Mouse (Mus musculus): ENCODE measurements at regions not wholly inside any gene's neighbourhood (a gene's known extent, or its start where the extent isn't known, plus 50 kb on each side); places are given as distances from the start of the nearest gene placed in this dataset.
A peak's percentile ranks its signal among the peaks of the same experiment; 100 is the strongest.

DNA sequence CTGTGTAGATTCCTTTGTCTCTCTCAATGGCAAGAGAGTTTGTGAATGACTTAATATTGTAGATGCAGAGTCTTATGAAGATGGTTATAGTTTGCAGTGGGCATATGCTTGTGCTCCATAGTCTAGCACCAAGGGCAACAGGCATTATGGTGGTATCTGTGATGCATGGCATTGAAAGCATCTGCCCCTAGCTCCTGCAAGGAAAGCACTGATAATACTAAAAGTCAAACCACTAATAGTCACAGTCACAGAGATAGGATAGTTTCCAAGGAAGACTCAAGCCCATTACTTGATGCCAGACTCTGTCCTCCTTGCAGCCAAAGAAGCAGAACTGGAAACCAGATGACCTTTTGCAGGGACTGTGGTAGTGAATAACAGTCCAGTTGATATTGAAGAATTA, 158.8 kb downstream of the P2ry1 start:
- Histone ChIP-seq H3K4me3 (no peak overlapping the region), H3K4me2 (replicated peaks) (no peak overlapping the region), H3K36me3 (no peaks in the 10 kb centered on the region), H3K4me1 (no peaks in the 10 kb centered on the region), H3K9ac (replicated peaks) (no peak overlapping the region), H3K27ac (replicated peaks) (no peak overlapping the region), H3K27me3 (no peaks in the 10 kb centered on the region), H3K9me3 (no peaks in the 10 kb centered on the region)
- no peak for ATAC-seq (replicated peaks)

DNA sequence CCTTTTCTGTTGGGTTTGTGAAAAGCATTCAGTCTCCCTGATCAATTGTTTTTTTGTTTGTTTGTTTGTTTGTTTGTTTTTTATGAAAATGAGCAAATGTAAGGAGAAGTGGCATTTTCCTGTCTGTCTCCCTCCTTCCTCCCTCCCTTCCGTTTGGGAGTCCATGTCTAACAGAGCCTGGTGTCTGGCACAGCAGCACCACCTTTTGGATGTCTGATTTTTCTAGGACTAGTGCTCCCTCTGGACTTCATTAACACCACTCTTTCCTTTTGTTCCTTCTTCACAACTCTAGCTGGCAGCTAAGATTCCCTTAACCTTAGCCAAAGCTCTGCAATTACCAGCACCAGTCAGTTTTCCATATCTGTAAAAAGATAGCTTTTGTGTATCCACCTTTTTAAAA, 175.6 kb upstream of the Rap2b start:
- Histone ChIP-seq H3K27me3 (no peaks in the 10 kb centered on the region), H3K27ac (replicated peaks) (no peak overlapping the region), H3K4me3 (no peak overlapping the region), H3K9ac (replicated peaks) (no peak overlapping the region), H3K4me1 (no peaks in the 10 kb centered on the region), H3K36me3 (no peaks in the 10 kb centered on the region), H3K4me2 (replicated peaks) (no peak overlapping the region), H3K9me3 (no peaks in the 10 kb centered on the region)
- ATAC-seq (replicated peaks), result no peak
- 18% methylated on average over 1 of the region's 1 CpGs for WGBS

DNA sequence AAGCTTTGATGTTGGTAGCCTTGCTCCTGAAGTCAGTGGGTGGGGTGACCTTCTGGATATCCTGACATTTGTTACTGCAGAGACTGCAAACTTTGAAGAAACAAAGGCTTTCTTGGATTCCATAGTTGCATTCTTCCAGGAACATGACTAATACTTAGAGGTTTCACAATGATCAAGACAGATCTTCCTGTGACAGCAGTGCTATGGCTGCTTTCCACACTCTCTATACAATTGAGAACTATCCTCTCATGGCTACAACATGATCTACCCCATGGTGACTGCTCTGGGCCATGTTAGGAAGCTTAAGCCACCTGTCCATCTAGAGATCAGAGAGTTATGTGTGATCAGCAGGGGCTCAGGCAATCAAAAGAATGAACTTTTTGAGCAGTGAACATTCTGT, 172.8 kb upstream of the Rap2b start:
- no peaks in the 10 kb centered on the region for H3K36me3 ChIP-seq
- H3K4me2 ChIP-seq (replicated peaks), result no peak overlapping the region
- no peak overlapping the region for H3K4me3 ChIP-seq
- no peaks in the 10 kb centered on the region for H3K4me1 ChIP-seq
- H3K9me3 ChIP-seq, result no peaks in the 10 kb centered on the region
- no peaks in the 10 kb centered on the region for H3K27me3 ChIP-seq
- no peak overlapping the region for H3K9ac ChIP-seq (replicated peaks)
- no peak overlapping the region for H3K27ac ChIP-seq (replicated peaks)
- no peak for ATAC-seq (replicated peaks)

DNA sequence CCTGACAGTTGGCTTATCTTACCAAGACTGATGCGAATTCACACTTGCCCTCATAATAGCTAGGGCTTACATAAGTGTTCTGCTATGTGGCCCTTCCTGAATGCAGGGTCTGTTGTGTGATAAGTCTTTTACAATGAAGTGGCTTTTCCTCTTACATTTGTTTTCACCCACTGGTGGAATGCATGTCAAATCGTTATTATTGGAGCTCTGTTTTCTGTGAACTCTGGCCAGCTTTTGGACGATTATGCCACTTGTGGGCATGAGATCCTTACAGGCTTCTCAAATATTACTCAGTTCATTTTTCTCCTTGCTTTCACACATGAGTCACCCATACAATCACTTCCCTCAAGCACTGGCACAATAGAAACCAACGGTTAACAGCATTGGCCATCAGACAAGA, 144.9 kb upstream of the Rap2b start:
- H3K4me3 ChIP-seq, result no peak overlapping the region
- ATAC-seq (replicated peaks), result no peak
- WGBS, result 37% methylated on average over 4 of the region's 4 CpGs

DNA sequence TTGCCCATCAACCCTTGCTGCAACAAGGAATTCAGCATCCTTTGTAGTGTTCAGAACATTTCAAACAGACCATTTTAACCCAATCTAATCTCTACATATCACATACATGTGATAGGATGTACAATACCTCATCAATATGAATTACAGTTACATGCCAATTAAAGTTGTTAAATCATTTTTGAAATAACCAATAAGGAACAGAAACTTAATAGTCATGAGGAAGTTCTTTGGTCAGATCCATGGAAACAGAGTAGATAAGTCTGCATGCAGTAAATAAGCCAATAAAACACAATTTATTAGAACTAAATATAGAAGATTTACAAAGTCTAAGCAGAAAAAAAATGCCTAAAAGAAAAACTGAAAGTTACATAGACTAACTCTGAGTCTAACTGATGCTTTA, 136.9 kb upstream of the Rap2b start:
- no peak overlapping the region for H3K4me2 ChIP-seq (replicated peaks)
- H3K9me3 ChIP-seq, result no peaks in the 10 kb centered on the region
- no peak overlapping the region for H3K4me3 ChIP-seq
- H3K9ac ChIP-seq (replicated peaks), result no peak overlapping the region
- no peak overlapping the region for H3K27ac ChIP-seq (replicated peaks)
- no peak for ATAC-seq (replicated peaks)
- H3K4me1 ChIP-seq, result no peaks in the 10 kb centered on the region
- no peaks in the 10 kb centered on the region for H3K36me3 ChIP-seq
- no peaks in the 10 kb centered on the region for H3K27me3 ChIP-seq

More for the DNA sequence above, 144.9 kb upstream of the Rap2b start:
- Histone ChIP-seq H3K4me1 (no peaks in the 10 kb centered on the region), H3K27ac (replicated peaks) (no peak overlapping the region), H3K36me3 (no peaks in the 10 kb centered on the region), H3K27me3 (no peaks in the 10 kb centered on the region), H3K9me3 (no peaks in the 10 kb centered on the region), H3K4me2 (replicated peaks) (no peak overlapping the region), H3K9ac (replicated peaks) (no peak overlapping the region)

DNA sequence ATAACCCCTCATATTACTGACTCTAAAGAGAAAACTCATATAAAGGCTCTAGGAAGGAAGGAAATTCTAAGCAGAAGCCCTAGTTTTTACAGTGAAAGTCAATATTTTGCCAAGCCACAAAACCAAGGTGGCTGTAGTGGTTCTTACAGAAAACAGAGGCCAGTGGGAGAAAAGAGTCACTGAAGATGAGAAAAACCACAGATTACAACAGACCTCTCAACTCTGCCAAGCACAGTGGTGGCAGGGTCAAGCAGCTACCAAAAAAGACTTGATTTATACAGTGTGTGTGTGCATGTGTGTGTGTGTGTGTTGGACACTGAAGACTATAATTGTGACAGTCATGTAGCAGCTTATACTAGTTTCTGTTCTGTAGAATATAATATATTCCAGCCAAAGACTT, 136.4 kb upstream of the Rap2b start:
- H3K4me2 ChIP-seq (replicated peaks), result no peak overlapping the region

DNA sequence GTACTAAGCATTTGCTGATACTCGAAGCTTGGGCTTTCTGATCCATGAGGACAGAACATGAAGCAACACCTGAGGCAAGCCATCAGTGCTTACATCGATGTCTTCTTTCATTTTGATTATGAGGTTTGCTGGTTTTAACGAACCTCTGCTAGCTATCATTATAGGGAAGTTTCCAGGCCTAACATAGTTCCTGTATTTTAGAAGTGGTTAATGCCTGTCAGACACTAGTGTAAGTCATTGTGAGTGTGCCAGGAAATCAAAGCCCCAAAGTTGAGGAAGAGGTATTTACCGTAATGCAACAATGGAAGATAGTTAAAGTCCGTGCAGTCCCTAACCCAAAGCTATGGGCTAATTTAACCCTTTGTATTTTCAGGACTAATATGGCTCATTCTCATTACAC, 120.1 kb upstream of the Rap2b start:
- no peaks in the 10 kb centered on the region for H3K27me3 ChIP-seq
- WGBS, result 67% methylated on average over 5 of the region's 5 CpGs

More for the DNA sequence above, 136.4 kb upstream of the Rap2b start:
- Histone ChIP-seq H3K27me3 (no peaks in the 10 kb centered on the region), H3K9me3 (no peaks in the 10 kb centered on the region), H3K9ac (replicated peaks) (no peak overlapping the region), H3K4me3 (no peak overlapping the region), H3K36me3 (no peaks in the 10 kb centered on the region), H3K27ac (replicated peaks) (no peak overlapping the region), H3K4me1 (no peaks in the 10 kb centered on the region)
- no peak for ATAC-seq (replicated peaks)

DNA sequence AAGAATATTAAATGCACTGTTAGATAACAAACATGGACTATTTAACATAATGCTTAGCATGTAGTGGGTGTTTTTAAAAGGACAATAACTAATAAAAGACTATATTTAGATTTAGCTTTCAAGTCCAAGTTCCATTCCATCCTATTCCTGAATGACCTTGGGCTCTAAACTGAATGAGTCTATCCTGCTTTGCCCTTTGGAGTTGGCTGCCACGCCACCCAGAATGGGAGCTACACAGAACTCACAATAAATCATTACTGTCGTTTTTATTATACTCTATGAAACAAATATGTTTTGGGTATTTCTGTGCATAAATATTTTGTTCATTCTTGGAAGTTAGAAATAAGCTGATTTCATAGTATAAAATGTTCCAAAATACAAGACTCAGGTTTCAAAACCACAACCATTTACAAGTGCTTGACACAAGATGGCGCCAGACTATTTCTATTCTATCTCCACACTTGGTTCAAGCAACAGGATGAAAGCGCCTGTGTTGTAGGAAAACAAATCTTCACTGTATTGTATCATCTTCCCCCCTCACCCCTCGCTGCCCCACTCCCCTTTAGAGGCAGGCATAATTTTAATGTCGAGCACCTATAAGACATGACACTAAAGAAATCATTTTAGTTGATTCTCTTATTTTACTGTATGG, 117.4 kb upstream of the Rap2b start:
- Histone ChIP-seq H3K9ac (replicated peaks) (no peak overlapping the region), H3K36me3 (no peaks in the 10 kb centered on the region), H3K9me3 (no peaks in the 10 kb centered on the region), H3K4me3 (no peak overlapping the region), H3K27me3 (no peaks in the 10 kb centered on the region), H3K4me1 (no peaks in the 10 kb centered on the region), H3K4me2 (replicated peaks) (no peak overlapping the region), H3K27ac (replicated peaks) (no peak overlapping the region)
- peak; percentile 78; the same call in 1 of the 2 replicates for ATAC-seq (replicated peaks)
- 19% methylated on average over 6 of the region's 6 CpGs for WGBS

More for the DNA sequence above, 120.1 kb upstream of the Rap2b start:
- Histone ChIP-seq H3K9me3 (no peaks in the 10 kb centered on the region), H3K4me2 (replicated peaks) (no peak overlapping the region), H3K27ac (replicated peaks) (no peak overlapping the region), H3K36me3 (no peaks in the 10 kb centered on the region), H3K4me1 (no peaks in the 10 kb centered on the region), H3K4me3 (no peak overlapping the region), H3K9ac (replicated peaks) (no peak overlapping the region)
- ATAC-seq (replicated peaks), result no peak

DNA sequence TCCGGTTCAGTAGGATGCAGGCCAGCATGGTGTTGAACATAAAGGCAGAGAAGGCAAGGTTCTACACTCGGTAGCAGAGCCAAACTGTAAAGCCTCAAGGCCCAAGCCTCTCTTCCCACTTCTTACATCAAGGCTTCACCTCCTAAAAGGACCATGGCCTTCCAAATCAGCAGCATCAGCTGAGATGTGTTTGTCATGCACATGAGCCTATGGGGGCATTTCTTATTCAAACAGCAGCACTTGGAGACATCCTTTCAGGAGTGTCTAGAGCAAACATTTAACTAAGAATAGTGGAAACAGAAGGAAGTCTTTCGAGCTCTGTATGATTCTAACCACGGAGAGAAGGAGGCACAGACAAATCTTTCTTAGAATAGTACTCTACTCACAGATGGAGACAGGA, 115.0 kb upstream of the Rap2b start:
- H3K27ac ChIP-seq (replicated peaks), result no peak overlapping the region
- no peaks in the 10 kb centered on the region for H3K36me3 ChIP-seq
- H3K9me3 ChIP-seq, result no peaks in the 10 kb centered on the region
- WGBS, result 80% methylated on average over 4 of the region's 4 CpGs
- no peak for ATAC-seq (replicated peaks)
- H3K27me3 ChIP-seq, result no peaks in the 10 kb centered on the region
- no peaks in the 10 kb centered on the region for H3K4me1 ChIP-seq
- H3K4me2 ChIP-seq (replicated peaks), result no peak overlapping the region
- H3K4me3 ChIP-seq, result no peak overlapping the region
- no peak overlapping the region for H3K9ac ChIP-seq (replicated peaks)

DNA sequence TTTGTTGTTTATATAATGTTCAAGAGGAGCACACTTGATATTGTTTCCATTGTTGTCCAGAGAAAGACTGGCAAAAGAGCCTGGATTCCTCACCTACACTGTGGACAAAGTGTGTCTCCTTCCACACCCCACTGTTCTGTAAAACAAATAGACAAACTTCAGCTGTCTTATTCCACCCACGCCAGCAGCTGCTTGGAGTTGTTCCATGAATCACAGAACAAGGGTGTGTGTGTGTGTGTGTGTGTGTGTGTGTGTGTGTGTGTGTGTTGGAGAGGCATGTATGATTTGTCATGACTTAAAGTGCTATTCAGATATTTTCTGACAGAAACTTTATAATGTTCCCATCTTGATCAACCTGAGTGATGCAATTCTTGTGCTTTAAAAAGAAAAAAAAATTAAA, 114.1 kb upstream of the Rap2b start:
- no peak overlapping the region for H3K27ac ChIP-seq (replicated peaks)
- H3K4me2 ChIP-seq (replicated peaks), result no peak overlapping the region
- H3K36me3 ChIP-seq, result no peaks in the 10 kb centered on the region
- no peak for ATAC-seq (replicated peaks)
- no peak overlapping the region for H3K4me3 ChIP-seq
- no peaks in the 10 kb centered on the region for H3K4me1 ChIP-seq
- H3K27me3 ChIP-seq, result no peaks in the 10 kb centered on the region
- H3K9ac ChIP-seq (replicated peaks), result no peak overlapping the region
- H3K9me3 ChIP-seq, result no peaks in the 10 kb centered on the region
- 50% methylated on average over 1 of the region's 1 CpGs for WGBS

DNA sequence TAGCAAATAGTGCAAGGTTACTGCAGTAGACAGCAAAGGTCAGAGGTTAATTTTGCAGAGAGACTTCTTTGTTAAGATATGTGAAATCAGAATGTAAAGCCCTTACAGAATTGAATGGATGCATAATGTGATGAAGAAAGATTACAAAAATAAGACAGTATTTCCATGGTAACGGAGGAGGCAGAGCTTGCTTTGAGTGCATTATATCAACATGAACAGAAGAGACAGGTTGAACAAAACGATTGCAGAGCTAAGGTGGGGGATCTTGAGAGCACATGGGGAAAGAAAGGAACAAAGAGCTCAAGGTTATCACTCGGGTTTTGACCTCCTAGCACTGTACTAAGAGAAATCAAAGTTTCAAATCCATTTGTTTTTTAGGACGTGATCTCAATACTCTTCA, 106.2 kb upstream of the Rap2b start:
- peak; percentile 80 for ATAC-seq (replicated peaks)
- Histone ChIP-seq H3K4me2 (replicated peaks) (no peak overlapping the region), H3K9ac (replicated peaks) (no peak overlapping the region), H3K36me3 (no peaks in the 10 kb centered on the region), H3K27ac (replicated peaks) (no peak overlapping the region), H3K9me3 (no peaks in the 10 kb centered on the region), H3K4me3 (no peak overlapping the region), H3K27me3 (no peaks in the 10 kb centered on the region), H3K4me1 (no peaks in the 10 kb centered on the region)
- WGBS, result 65% methylated on average over 4 of the region's 4 CpGs

DNA sequence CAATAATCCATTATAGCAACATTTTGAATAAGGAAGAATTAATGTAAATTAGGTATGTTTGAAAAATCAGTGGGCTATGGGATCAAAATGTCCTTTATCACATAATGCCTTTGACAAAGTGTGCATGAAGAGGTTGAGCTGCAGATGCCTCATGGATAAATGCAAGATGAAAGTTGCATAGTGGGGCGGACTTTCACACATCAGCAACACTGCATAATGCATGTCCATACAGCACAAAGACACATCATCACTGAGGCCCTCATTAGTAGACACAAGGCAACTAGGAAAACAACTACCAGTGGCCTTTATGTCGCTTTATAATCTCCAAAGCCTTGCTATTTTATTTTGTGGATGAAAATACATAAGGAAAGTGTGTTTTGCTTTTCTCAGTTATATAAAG, 105.8 kb upstream of the Rap2b start:
- H3K27me3 ChIP-seq, result no peaks in the 10 kb centered on the region
- peak; percentile 78 for ATAC-seq (replicated peaks)
- H3K9me3 ChIP-seq, result no peaks in the 10 kb centered on the region

DNA sequence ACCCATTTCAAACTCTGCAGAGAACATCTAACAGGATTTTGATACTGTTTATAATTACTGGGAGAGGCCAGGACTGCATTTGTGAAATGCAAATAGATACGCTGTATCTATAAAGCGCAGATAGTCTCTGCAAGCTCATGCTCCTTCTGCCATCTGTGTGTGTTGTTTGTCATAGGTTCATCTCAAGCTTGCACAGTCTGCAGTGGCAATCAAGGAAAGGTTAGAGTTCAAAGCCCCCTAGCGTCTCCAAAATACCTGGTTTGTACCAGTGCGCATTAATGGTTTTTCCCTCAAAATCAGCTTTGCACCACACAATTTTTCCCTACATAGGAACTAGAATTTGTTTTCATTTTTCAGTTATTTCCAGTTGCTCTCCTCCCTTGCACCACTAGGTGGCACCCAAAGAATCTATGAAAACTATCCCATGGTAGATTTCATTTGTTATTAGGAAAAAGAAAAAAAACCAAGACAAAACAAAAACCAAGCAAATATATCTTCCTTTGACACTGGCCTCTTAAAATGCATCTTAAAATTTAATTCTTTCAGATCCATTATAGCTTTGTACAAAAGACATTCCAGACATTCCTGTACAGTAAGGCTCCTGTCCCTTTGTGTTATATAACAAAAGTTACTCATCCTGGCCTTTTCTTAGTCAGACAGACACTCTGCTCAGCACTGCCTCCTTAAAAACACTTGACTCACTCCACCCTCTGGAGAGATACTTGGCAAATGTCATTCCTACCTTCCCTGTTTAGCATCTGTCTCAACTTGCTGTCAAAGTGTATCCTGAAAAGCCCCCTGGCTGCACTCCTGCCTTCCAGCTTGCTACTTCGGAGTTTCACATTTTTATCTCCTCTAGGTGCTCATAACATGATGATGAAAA, 92.7 kb upstream of the Rap2b start:
- Histone ChIP-seq H3K27me3 (no peaks in the 10 kb centered on the region), H3K4me2 (replicated peaks) (no peak overlapping the region), H3K27ac (replicated peaks) (no peak overlapping the region), H3K36me3 (no peaks in the 10 kb centered on the region), H3K4me3 (no peak overlapping the region), H3K9ac (replicated peaks) (no peak overlapping the region), H3K9me3 (no peaks in the 10 kb centered on the region), H3K4me1 (no peaks in the 10 kb centered on the region)
- 79% methylated on average over 5 of the region's 5 CpGs for WGBS
- ATAC-seq (replicated peaks), result peak; percentile 72

More for the DNA sequence above, 105.8 kb upstream of the Rap2b start:
- no peaks in the 10 kb centered on the region for H3K36me3 ChIP-seq
- H3K4me1 ChIP-seq, result no peaks in the 10 kb centered on the region
- WGBS, result 75% methylated on average over 2 of the region's 2 CpGs
- H3K9ac ChIP-seq (replicated peaks), result no peak overlapping the region
- H3K4me3 ChIP-seq, result no peak overlapping the region
- no peak overlapping the region for H3K27ac ChIP-seq (replicated peaks)
- no peak overlapping the region for H3K4me2 ChIP-seq (replicated peaks)

Data from forebrain, embryonic 15.5 days (tissue).